Mouse (Mus musculus) thymus, postnatal 10 days (tissue): ENCODE data around the gene Efna2.

Experiments
- DNase-seq, 2 experiments: peaks; one replicate each; pipeline ENCODE4 v3.0.0; 2021; ENCODE audit warnings: low spot score in 2 of 2

Efna2 gene

DNA sequence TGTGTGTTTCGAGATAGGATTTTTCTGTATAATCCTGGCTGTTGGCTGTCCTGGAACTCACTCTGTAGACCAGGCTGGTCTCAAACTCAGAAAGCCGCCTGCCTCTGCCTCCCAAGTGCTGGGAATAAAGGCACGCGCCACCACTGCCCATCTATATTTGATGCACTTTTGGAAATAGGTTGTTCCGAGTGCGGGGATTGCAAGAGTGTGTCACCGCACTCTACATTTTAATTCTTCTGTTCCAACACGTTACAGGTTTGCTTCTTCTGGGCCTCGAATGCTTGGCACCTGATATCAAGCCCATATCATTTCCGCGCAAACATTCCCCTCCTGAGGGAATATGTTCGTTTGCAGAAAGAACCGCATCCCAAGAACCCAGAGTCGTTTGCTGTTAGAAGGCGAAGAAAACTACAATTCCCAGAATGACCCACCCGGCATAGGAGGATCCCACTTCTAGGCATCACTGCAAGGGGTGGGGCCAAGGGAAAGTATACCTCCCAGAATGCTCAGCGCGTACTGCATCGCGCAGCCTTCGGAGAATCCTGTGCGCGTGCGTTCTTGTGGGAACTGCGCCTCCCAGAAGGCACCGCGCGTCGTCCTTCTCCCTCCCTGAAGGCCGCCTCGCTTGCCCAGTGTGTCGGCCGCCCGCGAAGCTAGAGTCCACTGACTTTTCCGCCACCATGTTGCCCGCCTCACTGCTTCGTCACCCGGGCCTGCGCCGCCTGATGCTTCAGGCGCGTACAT is 37.3 kb upstream of the Efna2 start:
- DNase-seq: peak; percentile 89

DNA sequence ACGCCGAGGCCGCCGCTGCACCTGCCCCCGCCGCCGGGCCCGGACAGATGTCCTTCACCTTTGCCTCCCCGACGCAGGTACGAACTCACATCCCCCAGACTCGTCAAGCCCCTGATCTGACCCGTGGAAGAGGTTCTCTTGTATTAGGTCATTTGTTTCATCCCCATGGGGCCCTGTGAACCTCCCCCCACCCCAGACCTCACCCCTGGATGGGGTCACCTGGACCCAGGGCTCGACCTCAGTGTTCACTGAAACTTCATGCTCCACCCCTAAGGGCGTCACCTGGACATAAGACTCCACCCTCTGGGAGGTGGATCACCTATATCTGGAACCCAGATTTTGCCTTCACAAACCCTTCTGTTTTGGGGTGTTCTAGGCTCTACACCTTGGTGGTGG is 36.8 kb upstream of the Efna2 start:
- DNase-seq: no peak

DNA sequence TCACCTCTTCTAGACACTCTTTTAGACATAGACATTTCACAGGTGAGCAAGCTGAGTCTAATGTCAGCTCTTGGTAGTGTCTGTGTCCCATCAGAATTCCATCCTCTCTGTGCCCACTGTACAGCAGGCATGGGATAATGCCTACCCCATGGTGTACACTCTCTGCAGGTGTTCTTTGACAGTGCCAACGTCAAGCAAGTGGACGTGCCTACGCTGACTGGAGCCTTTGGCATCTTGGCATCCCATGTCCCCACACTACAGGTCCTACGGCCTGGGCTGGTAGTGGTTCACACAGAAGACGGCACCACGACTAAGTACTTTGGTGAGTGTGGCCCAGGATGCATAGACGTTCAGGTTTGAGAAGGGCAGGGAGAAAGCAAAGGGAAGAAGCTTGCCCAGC is 35.6 kb upstream of the Efna2 start:
- no peak for DNase-seq

- DNase-seq: no peak
Measured at GRCm38 (mm10) chr10:80144159-80144558, 35.1 kb upstream of the Efna2 start.

DNA sequence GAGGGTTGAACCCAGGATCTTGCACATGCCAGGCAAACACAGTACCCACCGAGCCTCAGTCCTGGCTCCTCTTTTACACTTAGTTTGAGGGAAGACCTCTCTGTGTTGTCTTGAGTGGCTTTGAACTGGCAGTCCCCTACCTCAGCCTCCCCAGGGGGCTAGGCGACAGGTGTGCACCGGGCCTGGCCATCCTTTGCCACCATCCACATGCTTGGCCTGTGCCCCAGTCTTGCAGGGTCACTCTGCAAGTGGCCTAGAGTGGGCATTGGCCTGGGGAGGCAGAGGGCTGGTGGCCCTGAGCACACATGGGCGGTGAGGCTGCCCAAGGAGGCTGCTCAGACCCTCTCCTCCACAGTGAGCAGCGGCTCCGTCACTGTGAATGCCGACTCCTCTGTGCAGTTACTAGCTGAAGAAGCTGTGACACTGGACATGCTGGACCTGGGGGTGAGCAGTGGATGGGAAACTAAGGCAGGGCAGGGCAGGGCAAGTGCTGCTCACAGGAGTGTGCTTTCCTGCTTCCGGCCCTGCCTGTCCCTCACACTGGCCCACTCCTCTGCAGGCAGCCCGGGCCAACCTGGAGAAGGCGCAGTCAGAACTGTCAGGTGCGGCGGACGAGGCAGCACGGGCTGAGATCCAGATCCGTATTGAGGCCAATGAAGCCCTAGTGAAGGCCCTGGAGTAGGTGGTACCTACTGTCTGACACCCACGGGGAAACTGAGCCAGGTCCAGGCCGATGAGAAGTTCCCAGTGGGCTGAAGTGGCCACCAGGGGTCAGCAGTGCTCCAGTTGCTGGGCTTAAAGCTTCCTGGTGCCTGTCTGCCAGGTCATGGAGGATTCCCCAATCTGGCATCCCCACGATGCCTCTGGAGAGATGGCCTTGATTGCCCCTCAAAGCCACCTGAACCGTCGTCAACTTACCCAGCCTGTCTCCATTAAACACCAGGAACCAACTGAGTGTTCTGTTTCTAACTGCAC is 34.1 kb upstream of the Efna2 start:
- DNase-seq: peak; percentile 58 to 77

DNA sequence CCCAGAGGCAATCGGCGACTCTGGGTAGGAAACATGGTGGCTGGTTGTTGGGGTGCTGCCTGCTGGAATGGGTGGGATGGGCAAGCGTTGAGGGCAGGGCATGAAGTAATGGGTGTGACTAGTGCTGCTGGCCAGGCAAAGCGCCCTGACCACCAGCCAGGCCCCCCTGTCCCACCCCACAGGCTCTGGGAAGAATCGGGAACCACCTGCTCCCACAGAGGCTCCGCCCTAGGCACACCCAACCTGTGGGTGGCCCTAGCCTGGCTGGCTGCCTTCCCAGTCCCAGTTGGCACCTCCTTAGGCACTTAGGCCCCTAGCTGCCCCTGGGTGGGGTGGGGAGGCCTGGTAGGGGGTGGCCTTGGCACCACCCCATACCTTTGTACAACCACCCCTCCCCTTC is 33.4 kb upstream of the Efna2 start:
- DNase-seq: no peak

DNA sequence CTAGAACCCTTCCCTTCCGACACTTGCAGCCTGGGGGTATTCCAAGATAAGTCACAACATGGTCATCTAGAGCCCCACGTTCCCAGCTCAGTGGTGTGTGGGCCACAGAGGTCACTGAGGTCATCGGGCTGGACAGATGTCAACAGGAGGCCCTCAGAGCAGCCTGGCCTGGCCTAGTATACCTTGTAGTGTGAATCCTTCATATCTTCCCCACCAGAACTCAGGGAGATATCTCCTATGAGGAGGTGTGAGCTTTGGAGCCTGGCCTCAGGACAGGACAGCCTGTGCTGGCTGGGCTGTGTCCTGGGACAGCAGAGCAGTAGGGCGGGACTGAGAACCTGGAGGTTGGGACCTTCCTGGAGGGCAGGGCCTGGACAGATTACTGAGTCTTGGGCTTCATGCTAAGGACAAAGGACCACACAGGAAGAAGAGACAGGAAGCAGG is 32.7 kb upstream of the Efna2 start:
- no peak for DNase-seq

GRCm38 (mm10) chr10:80147146-80147718 is 32.0 kb upstream of the Efna2 start:
- no peak for DNase-seq

DNA sequence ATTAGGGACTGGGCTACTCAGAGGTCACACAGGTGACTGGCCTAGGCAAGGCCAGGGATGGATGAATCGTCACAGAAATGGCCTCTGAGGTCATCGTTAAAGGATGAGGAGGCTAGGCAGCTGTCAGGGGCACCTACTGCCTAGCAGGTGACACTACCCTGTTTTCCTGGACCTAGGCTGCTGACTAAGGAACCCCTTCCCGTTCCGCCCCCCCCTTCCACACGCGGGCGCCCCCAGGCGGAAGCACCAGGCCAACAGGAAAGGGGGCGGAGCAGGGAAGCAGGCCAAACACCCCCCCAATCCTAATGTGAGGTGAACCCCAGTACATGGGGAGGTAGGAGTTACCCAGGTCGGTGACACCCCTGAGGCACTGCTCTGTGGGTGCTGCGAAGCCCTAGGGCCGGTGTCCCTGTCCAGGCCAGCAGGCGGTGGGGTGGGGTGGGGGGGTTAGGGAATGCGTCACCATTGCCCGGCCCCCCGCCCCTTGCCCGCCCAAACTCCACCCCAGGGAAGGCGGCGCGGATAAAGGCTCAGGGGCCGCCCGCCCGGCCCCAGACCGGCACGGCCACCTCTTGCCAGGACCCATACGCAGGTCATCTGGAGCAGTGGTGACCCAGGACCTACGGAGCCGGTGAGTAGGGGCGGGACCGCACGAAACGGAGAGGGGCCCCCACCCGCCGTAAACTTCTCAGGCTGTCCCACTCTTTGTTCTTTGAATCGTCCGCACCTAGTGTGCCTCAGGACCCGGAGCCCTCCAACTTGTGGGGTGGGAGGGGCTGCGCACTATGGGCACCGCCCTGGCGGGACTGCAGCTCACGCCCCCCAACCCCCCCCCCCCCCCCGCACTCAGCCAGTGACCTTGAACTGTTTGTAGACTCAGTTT is 31.3 kb upstream of the Efna2 start, which contains the start of gene Midn:
TSS of gene Midn (plus strand) at position 554 of the 883 bp plus-strand sequence.
- peak; percentile 70 to 75 for DNase-seq

DNA sequence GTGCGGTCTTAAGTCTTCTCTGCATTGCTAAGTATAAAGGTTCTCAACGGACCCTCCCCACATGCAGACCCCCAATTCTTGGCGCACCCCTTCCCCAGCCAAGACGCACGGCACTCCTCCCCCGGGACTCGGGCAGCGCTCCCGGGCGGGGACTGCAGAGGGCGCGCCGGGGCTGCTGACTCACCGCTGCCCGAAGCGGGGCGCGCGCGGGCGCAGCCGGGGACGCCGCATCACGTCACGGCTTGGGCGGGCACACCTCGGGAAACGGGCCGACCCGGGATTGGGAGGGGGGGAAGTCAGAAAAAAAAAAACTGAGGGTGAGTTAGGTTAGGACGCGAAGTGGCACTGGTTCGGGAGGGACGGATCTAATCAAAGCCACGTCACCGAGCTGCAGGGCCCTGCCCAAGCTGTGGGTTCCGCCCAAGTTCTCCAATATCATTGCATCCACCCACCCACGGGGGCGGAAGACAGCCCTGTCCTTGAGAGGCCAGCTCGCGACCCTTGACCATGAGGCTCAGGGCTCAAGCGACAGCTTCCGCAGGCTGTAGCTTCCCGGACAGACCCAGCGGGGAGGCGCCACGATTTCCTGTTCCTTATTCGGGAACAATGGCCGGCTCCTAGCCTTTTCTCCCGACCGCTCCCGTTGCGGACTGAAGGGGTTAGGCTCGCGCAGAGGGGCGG is 30.5 kb upstream of the Efna2 start:
- peak; percentile 91 to 97 for DNase-seq

GRCm38 (mm10) chr10:80149291-80150225 is 29.7 kb upstream of the Efna2 start:
- DNase-seq: peak; percentile 96 to 98

DNA sequence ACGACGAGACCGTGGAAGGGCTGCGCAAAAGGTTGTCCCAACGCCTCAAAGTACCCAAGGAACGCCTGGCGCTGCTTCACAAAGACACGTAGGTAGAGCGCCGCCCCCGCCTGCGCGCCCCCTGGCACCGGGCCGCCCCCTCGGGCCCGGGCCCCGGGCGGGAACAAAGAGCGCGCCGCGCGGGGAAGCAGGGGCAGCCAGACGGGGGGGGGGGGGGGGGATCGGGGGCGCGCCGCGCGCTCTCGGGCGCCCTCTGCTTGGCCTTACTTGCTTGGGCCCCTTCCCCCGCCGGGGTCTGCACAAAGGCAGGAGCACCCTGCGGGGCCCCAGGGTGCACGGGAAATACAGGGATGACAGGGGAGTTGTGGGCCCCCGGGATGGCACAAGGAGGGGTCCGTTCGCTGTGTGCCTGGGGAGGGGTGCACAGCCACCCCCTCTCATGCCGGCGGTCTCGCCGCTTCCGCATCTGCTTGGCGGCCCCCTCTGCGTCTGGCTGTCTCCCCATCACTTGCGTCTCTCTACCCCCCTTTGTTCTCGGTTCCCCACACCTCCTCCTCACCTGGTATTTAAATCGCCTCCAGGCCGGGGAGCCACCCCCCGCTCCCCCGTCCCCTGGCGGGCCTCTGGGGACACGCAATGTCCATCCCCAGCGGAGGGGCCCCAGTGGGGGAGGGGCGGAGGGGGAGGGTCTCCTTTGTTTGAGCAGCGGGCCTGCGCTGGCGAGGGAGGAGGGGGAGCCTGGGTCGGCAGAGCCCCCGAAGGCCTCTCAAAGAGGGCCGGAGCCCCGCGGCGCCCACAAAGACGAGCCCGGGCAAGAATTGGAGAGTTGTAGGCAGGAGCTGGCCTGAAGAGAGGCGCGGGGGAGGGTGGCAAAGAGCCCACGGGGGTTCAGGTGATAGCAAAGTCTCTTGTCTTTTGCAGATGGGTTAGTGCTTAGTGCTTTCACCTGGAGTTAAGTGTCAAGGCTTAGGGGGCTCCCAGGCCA is 28.8 kb upstream of the Efna2 start:
- peak; percentile 81 to 85 for DNase-seq

DNA sequence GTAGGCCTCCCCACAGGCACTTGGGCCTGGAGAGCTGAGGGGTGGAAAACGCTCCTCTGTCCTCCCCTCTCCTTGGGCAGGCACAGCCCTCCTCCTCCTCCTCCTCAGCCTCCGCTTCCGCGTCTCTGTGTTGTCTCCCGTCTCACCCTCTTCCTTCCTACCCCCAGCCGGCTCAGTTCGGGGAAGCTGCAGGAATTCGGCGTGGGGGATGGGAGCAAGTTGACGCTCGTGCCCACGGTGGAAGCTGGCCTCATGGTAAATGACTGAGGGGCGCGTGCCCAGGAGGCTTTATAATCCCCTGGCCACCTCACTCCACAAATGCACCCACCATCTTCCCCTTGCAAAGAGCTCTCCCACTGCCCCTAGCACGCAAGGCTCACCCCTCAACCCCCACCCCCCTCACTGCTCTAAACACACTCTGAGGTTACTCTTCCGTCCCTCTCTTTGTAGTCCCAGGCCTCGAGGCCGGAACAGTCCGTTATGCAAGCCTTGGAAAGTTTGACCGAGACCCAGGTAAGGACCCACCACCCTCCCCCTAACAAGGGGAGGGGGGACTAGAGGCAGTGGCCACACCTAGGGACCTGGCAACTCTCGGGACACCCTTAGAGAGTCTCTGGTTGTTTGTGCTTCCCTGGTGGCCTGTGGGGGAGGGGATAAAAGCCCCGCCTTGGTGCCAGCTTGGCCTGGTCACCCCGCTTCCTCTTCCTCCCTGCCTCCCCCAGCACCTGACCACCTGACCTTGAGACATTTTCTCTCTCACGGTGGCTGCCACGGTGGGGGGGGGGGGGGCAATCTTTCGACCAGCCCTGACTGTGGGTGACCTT is 27.9 kb upstream of the Efna2 start:
- peak in 1 of 2 experiments; percentile 66 for DNase-seq

DNA sequence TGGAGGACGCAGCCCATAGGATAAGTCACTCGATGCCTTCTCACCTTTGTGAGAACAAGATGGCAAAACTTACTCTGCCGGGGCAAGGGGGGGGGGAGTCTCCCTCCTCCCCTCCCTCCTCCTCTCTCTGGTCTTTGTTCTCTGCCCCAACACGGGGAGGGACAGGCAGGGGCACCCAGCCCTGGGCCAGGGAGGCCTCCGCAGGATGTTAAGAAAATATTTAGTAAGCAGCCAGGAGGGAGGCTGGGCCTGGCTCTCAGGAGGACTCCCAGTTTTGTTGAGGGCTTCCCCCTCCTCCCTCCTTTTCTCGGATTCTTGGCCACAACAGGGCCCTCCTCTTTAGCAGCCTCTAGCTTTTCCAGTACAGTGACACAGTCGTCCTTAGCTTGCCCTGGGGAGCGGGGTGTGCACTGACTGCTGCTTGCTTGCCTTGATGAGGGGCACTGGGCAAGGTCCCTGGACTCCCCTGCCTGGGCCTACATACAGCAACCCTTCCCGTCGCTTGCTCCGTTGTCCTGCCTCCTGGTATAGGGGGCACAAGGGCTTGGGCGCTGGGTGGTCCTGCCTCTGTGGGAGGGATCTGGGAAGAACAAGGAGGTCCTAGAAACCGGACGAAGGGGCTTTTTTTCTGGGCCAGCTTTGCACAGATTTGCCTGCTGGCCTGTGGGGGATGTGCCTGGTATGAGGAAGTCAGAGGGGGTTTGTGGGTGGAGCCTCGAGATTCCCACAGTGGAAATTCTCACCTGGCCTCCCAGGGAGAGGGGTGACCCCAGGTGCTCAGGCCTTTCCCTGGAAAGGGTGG is 27.0 kb upstream of the Efna2 start:
- no peak for DNase-seq

DNA sequence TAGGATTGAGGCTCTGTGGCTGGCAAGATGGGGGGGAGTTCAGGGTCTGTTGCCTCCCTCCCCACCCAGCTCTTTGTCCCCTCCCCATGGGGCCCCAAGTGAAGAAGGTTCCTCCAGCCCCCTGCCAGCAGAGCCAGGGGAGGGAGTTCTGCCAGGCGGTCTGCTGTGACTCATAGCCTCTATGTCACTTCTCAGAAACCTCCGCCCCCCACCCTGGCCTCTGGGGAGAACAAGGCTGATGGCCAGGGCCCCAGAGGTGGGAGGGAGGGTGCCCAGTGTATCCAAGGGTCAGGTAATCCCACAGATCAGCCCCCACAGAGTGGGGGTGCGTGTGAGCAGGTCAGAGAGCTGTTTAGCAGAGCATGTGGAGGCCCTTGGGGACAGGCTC is 26.4 kb upstream of the Efna2 start:
- DNase-seq: no peak

DNA sequence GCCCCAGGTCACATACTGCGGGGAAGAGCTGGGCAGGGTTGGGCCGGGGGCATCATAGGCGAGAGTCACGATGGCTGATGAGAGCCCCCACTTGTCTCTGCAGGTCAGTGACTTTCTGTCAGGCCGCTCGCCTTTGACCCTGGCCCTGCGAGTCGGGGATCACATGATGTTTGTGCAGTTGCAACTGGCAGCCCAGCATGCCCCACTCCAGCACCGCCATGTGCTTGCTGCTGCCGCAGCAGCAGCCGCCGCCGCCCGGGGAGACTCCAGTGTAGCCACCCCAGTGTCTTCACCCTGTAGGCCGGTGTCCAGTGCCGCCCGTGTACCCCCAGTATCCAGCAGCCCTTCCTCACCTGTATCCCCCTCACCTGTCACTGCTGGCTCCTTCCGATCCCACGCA is 25.6 kb upstream of the Efna2 start:
- no peak for DNase-seq

GRCm38 (mm10) chr10:80154384-80154783 is 24.9 kb upstream of the Efna2 start:
- DNase-seq: no peak
